Mouse (Mus musculus) embryonic facial prominence, embryonic 11.5 days (tissue): ENCODE data around the gene Serpine3. TPM values are rescaled to one million over a fixed set of nuclear protein-coding genes. Genes with fewer than 3 reads are reported as not detected.

Experiments used
- ATAC-seq: fragments of 200-750 bp; cut with Nextera tagmentation; replicated peaks from 2 replicates; pipeline ENCODE4 v1.8.0; 2017; ENCODE audit warnings: low read depth; ENCODE audit not compliant: insufficient number of reproducible peaks, low FRiP score, low TSS enrichment
- DNase-seq: peaks from one replicate; pipeline ENCODE4 v3.0.0-alpha.2; 2015; ENCODE audit warnings: low spot score
- H3K27ac ChIP-seq: fragments of 300-500 bp; sonication (generic); replicated peaks from 2 replicates; pipeline ENCODE4 v1.5.1; 2014; ENCODE audit warnings: mild to moderate bottlenecking, low read depth, low read length, control low read depth
- H3K27me3 ChIP-seq: fragments of 300-500 bp; sonication (generic); 2 replicates; pipeline ENCODE4 v1.6.1; 2014; ENCODE audit warnings: mild to moderate bottlenecking, low read length, moderate library complexity, mixed read lengths; ENCODE audit not compliant: control insufficient read depth, insufficient read depth
- H3K36me3 ChIP-seq: fragments of 300-500 bp; sonication (generic); replicated peaks from 2 replicates; pipeline ENCODE4 v1.6.1; 2014; ENCODE audit warnings: low read depth, mild to moderate bottlenecking, low read length, moderate library complexity, mixed read lengths; ENCODE audit not compliant: control insufficient read depth, insufficient read depth
- H3K4me1 ChIP-seq: fragments of 300-500 bp; sonication (generic); 2 replicates; pipeline ENCODE4 v1.6.1; 2014; ENCODE audit warnings: low read length, mixed read lengths; ENCODE audit not compliant: control insufficient read depth, insufficient read depth
- H3K4me2 ChIP-seq: fragments of 300-500 bp; sonication (generic); 2 replicates; pipeline ENCODE4 v1.6.1; 2014; ENCODE audit warnings: low read depth, mild to moderate bottlenecking, control low read depth, low read length, moderate library complexity
- H3K4me3 ChIP-seq: fragments of 300-500 bp; sonication (generic); 2 replicates; pipeline ENCODE4 v1.5.1; 2014; ENCODE audit warnings: low read depth, low read length, control low read depth
- H3K9ac ChIP-seq: fragments of 300-500 bp; sonication (generic); replicated peaks from 2 replicates; pipeline ENCODE4 v1.6.1; 2014; ENCODE audit warnings: mild to moderate bottlenecking, control low read depth, low read length
- H3K9me3 ChIP-seq: fragments of 300-500 bp; sonication (generic); replicated peaks from 2 replicates; pipeline ENCODE4 v1.6.1; 2016; ENCODE audit warnings: mild to moderate bottlenecking, low read length, inconsistent platforms, mixed read lengths; ENCODE audit not compliant: control insufficient read depth
- WGBS: fragments of 180-500 bp; shearing (Covaris S2); extraction: QIAGEN DNeasy Blood & Tissue Kit; methylation state at CpG from one replicate; pipeline ENCODE4 v1.1.7; 2014; 5-methylcytosine and 5-hydroxymethylcytosine counted together
- polyA plus RNA-seq: library from polyadenylated mRNA; unstranded; fragments of >200 nt; fragmentation: Nextera tagmentation; extraction: Ambion mirVana; gene quantifications from 2 replicates; pipeline ENCODE4 v1.2.1, GENCODE M21; 2014

Serpine3 gene
- polyA plus RNA-seq: not detected in 2 replicates

GRCm38 (mm10) chr14:62663367-62663766, at the start of gene Serpine3:
Serpine3 (plus strand) TSS chr14:62663667.
- WGBS: 71% methylated on average over 8 of the region's 8 CpGs
- no peaks in the 10 kb centered on the region for H3K27me3 ChIP-seq
- ATAC-seq (no peak), DNase-seq (no peak)
- no peak within 1 kb of the TSS for H3K4me2 ChIP-seq
- H3K4me3 ChIP-seq: no peak within 1 kb of the TSS
- no peak within 1 kb of the TSS for H3K9ac ChIP-seq
- H3K4me1 ChIP-seq: no peaks in the 10 kb centered on the region
- no peak within 1 kb of the TSS for H3K27ac ChIP-seq
- H3K9me3 ChIP-seq: no peaks in the 10 kb centered on the region
- H3K36me3 ChIP-seq: no peaks in the 10 kb centered on the region

DNA sequence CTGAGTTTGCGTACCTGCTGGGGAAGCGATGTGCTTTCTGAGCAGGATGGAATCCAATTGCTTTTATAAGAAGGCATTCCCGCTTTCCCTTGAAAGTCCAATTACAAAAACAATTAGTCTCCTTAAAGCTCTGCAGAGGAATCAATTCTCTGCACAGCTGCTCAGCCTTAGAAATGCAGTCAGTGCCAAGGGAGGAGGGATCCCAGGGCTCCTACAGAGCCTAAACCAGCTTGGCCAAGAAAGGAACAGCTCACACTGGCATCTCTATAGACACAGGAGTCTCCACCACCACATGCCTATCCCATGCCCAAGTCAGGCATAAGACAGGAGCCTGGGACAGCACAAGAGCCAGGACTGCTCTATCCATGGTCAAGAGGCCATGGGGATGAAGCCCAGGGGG, 41.1 kb upstream of the Serpine3 start:
- no peaks in the 10 kb centered on the region for H3K27me3 ChIP-seq
- 72% methylated on average over 3 of the region's 3 CpGs for WGBS

GRCm38 (mm10) chr14:62627951-62628350, 35.5 kb upstream of the Serpine3 start:
- H3K4me3 ChIP-seq: no peak overlapping the region
- no peak for DNase-seq
- 82% methylated on average over 5 of the region's 5 CpGs for WGBS
- no peaks in the 10 kb centered on the region for H3K9me3 ChIP-seq
- no peak for ATAC-seq
- no peak overlapping the region for H3K27ac ChIP-seq
- no peak overlapping the region for H3K4me2 ChIP-seq
- no peaks in the 10 kb centered on the region for H3K27me3 ChIP-seq
- no peaks in the 10 kb centered on the region for H3K4me1 ChIP-seq
- H3K9ac ChIP-seq: no peak overlapping the region
- no peaks in the 10 kb centered on the region for H3K36me3 ChIP-seq

More for the DNA sequence above, 41.1 kb upstream of the Serpine3 start:
- no peak for DNase-seq
- Histone ChIP-seq H3K4me2 (no peak overlapping the region), H3K4me3 (no peak overlapping the region), H3K4me1 (no peaks in the 10 kb centered on the region), H3K36me3 (no peaks in the 10 kb centered on the region), H3K9ac (no peak overlapping the region), H3K9me3 (no peaks in the 10 kb centered on the region), H3K27ac (no peak overlapping the region)
- ATAC-seq: no peak

DNA sequence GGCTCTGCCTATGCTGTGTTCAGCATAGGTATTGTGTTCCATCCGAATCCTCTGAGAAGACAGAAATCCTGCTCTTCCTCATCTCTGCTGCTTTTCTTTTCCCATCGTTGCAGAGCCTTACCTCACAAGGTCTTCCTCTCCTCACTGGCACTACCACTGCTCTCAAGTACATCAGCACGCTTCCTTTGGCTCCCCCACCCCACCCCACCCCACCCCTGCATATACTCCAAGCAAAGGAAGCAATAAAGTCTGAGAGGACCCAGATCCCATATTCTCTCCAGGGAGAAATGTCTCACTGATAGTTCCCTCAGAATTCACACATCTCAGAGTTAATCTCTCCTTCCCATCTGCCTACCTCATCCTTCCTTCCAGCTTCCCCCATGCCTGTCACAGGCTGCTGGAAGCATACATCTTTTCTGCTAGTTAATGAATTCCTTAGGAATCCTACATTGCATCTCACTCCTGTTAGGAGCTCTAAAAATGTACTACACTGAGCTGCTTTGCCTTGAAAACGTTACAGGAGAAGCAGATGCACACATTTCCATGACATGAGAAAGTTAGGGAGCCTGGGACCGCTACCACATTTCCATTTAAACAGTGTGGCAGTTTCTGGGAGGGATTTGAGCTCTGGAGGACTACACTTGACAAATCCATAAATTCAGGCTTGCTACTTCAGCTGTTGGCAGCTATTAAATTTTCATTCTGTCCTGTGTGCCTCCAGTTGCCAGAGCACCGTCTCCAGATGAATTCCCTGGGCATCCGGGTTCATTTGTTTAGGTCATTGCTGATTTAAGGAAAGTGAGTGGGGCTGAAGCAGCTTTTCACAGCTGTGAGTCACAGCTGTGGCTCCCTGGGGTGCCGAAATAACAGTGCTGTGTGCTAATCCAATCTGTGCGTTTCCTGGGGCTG, 25.8 kb upstream of the Serpine3 start:
- no peaks in the 10 kb centered on the region for H3K4me1 ChIP-seq
- no peaks in the 10 kb centered on the region for H3K9me3 ChIP-seq
- no peaks in the 10 kb centered on the region for H3K36me3 ChIP-seq
- H3K27me3 ChIP-seq: no peaks in the 10 kb centered on the region
- H3K4me3 ChIP-seq: no peak overlapping the region
- H3K9ac ChIP-seq: no peak overlapping the region
- H3K4me2 ChIP-seq: no peak overlapping the region
- ATAC-seq (no peak), DNase-seq (peak; percentile 6)
- H3K27ac ChIP-seq: no peak overlapping the region
- WGBS: 36% methylated on average over 9 of the region's 9 CpGs

- ATAC-seq (no peak), DNase-seq (no peak)
- H3K4me2 ChIP-seq: no peak overlapping the region
- no peaks in the 10 kb centered on the region for H3K9me3 ChIP-seq
- H3K27me3 ChIP-seq: no peaks in the 10 kb centered on the region
- H3K4me1 ChIP-seq: no peaks in the 10 kb centered on the region
- no peak overlapping the region for H3K4me3 ChIP-seq
- no peaks in the 10 kb centered on the region for H3K36me3 ChIP-seq
- H3K27ac ChIP-seq: no peak overlapping the region
- no peak overlapping the region for H3K9ac ChIP-seq
- 56% methylated on average over 6 of the region's 6 CpGs for WGBS
Observed at GRCm38 (mm10) chr14:62638345-62638702, 25.1 kb upstream of the Serpine3 start.

DNA sequence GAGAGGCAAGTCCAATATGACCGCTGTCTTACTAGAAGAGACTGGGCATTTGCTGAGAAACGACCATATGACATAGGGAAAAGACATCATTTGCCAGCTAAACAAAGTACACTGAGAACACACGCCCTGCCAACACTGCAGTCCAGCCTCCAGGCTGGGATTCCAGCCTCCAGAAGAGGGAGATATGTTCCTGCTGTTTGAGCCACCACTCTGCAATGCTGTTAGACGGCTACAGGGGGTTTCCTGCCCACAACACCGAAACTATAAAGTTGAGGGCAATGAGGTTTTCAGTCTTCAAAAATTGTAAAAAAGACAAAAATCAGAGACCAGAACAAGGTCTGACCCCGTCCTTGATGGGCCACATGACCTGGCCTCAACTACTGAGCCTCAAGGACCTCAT, 24.4 kb upstream of the Serpine3 start:
- Histone ChIP-seq H3K27me3 (no peaks in the 10 kb centered on the region), H3K4me2 (no peak overlapping the region), H3K27ac (no peak overlapping the region), H3K9me3 (no peaks in the 10 kb centered on the region), H3K4me3 (no peak overlapping the region), H3K4me1 (no peaks in the 10 kb centered on the region), H3K9ac (no peak overlapping the region), H3K36me3 (no peaks in the 10 kb centered on the region)
- DNase-seq (no peak), ATAC-seq (no peak)
- WGBS: 69% methylated on average over 6 of the region's 6 CpGs

DNA sequence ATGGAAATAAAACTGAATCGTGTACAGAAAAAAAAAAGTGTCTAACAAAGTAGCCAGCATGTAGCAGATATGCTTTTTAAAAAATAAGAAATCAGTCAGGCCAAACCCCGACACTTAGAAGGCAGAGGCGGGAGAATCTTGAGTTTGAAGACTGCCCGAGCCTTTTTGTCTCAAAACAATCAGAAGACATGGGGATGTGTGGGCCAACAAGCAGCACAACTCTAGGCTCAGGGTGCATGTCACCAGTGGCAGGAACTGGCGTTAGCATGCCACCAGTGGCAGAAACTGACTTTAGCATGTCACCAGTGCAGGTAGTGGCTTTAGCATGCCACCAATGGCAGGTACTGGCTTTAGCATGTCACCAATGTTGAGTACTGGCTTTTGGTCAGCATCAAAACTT, 23.9 kb upstream of the Serpine3 start:
- H3K4me2 ChIP-seq: no peak overlapping the region
- 85% methylated on average over 5 of the region's 5 CpGs for WGBS
- no peaks in the 10 kb centered on the region for H3K36me3 ChIP-seq
- H3K4me3 ChIP-seq: no peak overlapping the region
- H3K27me3 ChIP-seq: no peaks in the 10 kb centered on the region
- no peak for ATAC-seq
- no peak overlapping the region for H3K9ac ChIP-seq
- H3K4me1 ChIP-seq: no peaks in the 10 kb centered on the region
- no peaks in the 10 kb centered on the region for H3K9me3 ChIP-seq
- no peak for DNase-seq
- H3K27ac ChIP-seq: no peak overlapping the region

GRCm38 (mm10) chr14:62640396-62640795, 23.1 kb upstream of the Serpine3 start:
- Histone ChIP-seq H3K4me3 (no peak overlapping the region), H3K27ac (no peak overlapping the region), H3K27me3 (no peaks in the 10 kb centered on the region), H3K9me3 (no peaks in the 10 kb centered on the region), H3K4me2 (no peak overlapping the region), H3K36me3 (no peaks in the 10 kb centered on the region), H3K4me1 (no peaks in the 10 kb centered on the region), H3K9ac (no peak overlapping the region)
- 69% methylated on average over 4 of the region's 4 CpGs for WGBS
- no peak for DNase-seq
- no peak for ATAC-seq
